Mouse (Mus musculus): ENCODE measurements around the gene Tpx2. TPM values are rescaled to one million over a fixed set of nuclear protein-coding genes. Genes with fewer than 3 reads are reported as not detected.

Tpx2 gene
- total and polyA plus RNA-seq, 2 experiments from 2014 or later: 11.0 to 22.5 TPM

DNA sequence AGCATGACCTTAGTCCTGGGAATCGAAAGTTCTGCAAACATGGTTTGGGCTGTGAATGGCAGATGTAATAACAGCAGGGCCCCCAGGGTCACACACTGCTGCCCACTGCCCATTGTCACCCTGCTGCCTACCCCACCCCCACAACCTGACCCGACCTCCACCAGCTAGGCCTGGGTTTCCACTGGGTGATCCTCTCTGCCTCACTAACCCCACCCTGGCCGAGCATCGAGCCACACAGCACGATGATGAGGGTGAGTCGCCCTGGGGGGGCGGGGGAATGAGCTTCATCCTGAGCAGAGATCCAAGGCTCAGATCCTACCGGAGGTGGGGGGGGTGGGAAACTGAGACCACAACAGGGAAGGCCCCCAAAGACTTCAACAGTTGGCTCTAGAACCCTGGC lies 76.4 kb downstream of the Tpx2 start:
- H3K4me1 ChIP-seq (ENCODE audit: insufficient read depth): no peaks in the 10 kb centered on the region
- no peak overlapping the region for H3K4me3 ChIP-seq (ENCODE audit: low read depth, low read length)
- no peak overlapping the region for H3K27ac ChIP-seq (ENCODE audit: low read depth, low read length)
- no peak overlapping the region for H3K4me2 ChIP-seq (ENCODE audit: low read depth)
- DNase-seq: no peak
- H3K9me3 ChIP-seq (ENCODE audit: low read length): no peaks in the 10 kb centered on the region
- no peaks in the 10 kb centered on the region for H3K27me3 ChIP-seq (ENCODE audit: insufficient read depth, low read length)
- ATAC-seq: no peak
- no peak overlapping the region for H3K9ac ChIP-seq
- no peak for TF ChIP-seq CTCF (IDR thresholded peaks at IDR 0.05; ENCODE audit: low read depth)
- no peaks in the 10 kb centered on the region for H3K36me3 ChIP-seq (ENCODE audit: insufficient read depth)
- 71% methylated on average over 8 of the region's 8 CpGs for WGBS

DNA sequence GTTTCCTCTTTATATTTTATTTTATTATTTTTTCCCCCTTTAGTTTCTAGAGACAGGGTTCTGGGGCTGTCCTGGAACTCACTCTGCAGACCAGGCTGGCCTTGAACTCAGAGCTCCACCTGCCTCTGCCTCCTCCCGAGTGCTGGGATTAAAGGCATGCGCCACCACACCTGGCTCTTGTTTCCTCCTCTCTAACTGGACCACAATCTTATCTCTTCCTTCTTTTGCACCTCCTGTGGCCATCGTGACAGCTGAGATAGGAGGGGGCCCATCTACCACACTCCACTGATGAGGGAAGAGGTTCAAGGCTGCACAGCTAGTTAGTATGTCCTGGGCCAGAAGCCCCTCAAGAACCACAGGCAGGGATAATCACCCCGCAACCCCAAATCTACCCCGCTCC lies 76.8 kb downstream of the Tpx2 start:
- Histone ChIP-seq H3K4me1 (ENCODE audit: insufficient read depth) (no peaks in the 10 kb centered on the region), H3K27me3 (ENCODE audit: insufficient read depth, low read length) (no peaks in the 10 kb centered on the region), H3K9me3 (ENCODE audit: low read length) (no peaks in the 10 kb centered on the region), H3K27ac (ENCODE audit: low read depth, low read length) (no peak overlapping the region), H3K4me3 (ENCODE audit: low read depth, low read length) (no peak overlapping the region), H3K9ac (no peak overlapping the region), H3K4me2 (ENCODE audit: low read depth) (no peak overlapping the region), H3K36me3 (ENCODE audit: insufficient read depth) (no peaks in the 10 kb centered on the region)
- DNase-seq (no peak), ATAC-seq (no peak)
- WGBS: 87% methylated on average over 5 of the region's 5 CpGs
- TF ChIP-seq CTCF (IDR thresholded peaks at IDR 0.05; ENCODE audit: low read depth): no peak

DNA sequence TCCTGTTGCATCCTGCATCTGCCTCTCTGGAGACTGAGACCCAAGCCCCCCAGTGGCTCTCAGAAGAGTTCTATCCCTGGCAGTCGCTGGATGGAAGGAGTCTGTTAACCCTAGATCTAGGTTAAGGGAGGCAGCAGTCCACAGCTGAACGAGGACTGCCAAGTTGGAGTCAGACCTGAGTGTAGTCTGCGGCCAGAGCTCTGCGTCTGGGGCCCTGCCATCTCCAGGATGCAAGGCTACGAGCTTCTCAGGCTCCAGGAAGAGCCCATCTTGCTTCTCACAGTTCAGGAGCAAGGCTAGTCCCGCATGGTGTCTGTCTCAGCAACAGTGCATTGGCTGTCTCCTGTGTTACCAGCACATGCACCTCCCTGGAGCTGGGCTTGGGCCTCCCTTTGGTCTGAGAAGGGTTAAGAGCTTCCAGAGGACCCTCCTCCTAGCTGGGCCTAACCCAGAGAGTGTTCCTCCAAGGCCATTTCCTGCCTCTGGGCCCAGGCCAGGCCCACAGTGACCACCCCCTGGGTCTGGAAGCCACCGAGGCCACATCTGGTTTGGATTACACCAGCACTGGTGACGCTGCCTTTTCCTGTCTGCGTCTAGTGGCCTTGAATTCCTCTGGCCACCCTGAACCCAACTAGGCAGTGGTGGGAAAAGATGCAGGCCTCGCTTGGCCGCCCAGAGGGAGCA lies 77.6 kb downstream of the Tpx2 start:
- no peak overlapping the region for H3K4me3 ChIP-seq (ENCODE audit: low read depth, low read length)
- ATAC-seq (no peak), DNase-seq (no peak)
- TF ChIP-seq CTCF (IDR thresholded peaks at IDR 0.05; ENCODE audit: low read depth): no peak
- no peak overlapping the region for H3K9ac ChIP-seq
- H3K4me2 ChIP-seq (ENCODE audit: low read depth): no peak overlapping the region
- no peaks in the 10 kb centered on the region for H3K36me3 ChIP-seq (ENCODE audit: insufficient read depth)
- 72% methylated on average over 11 of the region's 11 CpGs for WGBS
- no peaks in the 10 kb centered on the region for H3K4me1 ChIP-seq (ENCODE audit: insufficient read depth)
- H3K27ac ChIP-seq (ENCODE audit: low read depth, low read length): no peak overlapping the region
- no peaks in the 10 kb centered on the region for H3K9me3 ChIP-seq (ENCODE audit: low read length)
- no peaks in the 10 kb centered on the region for H3K27me3 ChIP-seq (ENCODE audit: insufficient read depth, low read length)

DNA sequence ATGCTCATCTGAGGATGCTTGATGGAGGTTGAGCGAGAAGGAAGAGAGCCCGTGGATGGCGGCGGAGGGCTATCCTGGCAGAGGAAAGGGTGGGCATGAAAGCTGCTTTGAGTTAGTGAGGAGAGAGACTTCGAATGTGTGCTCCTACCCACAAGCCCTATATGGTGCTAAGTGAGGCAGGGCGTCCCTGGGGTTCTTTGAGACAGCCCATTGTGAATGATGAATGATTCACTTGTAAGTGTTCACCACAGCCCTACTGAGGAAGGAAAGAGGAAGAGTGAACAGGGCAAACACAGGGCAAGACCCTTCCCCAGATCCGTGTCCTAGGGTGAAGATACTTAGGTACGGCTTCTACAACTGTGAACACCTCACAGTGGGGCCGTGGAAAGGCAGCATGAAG lies 79.1 kb downstream of the Tpx2 start:
- Histone ChIP-seq H3K27me3 (ENCODE audit: insufficient read depth, low read length) (no peaks in the 10 kb centered on the region), H3K4me3 (ENCODE audit: low read depth, low read length) (no peak overlapping the region), H3K9me3 (ENCODE audit: low read length) (no peaks in the 10 kb centered on the region), H3K27ac (ENCODE audit: low read depth, low read length) (no peak overlapping the region), H3K4me2 (ENCODE audit: low read depth) (no peak overlapping the region), H3K4me1 (ENCODE audit: insufficient read depth) (no peaks in the 10 kb centered on the region), H3K9ac (no peak overlapping the region), H3K36me3 (ENCODE audit: insufficient read depth) (no peaks in the 10 kb centered on the region)
- ATAC-seq (no peak), DNase-seq (no peak)
- 79% methylated on average over 9 of the region's 9 CpGs for WGBS
- no peak for TF ChIP-seq CTCF (IDR thresholded peaks at IDR 0.05; ENCODE audit: low read depth)

DNA sequence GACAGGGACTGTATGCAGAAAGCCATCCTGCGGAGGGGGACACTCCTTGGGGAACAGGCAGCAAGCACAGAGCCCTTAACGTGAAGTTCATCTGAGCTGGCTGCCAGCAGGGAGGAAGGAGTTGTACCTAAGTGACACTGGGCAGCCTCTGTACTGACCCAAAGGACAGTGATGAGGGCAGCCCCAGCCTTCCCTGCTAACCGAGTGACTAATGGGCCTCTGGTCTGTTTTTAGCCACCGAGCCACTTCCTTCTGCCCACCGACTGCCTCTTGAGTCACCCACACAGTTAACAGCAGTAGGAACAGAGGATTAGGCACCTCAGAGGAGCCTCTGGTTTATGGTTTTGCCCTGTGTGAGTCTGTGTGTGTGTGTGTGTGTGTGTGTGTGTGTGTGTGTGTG lies 79.6 kb downstream of the Tpx2 start:
- Histone ChIP-seq H3K4me1 (ENCODE audit: insufficient read depth) (no peaks in the 10 kb centered on the region), H3K36me3 (ENCODE audit: insufficient read depth) (no peaks in the 10 kb centered on the region), H3K4me3 (ENCODE audit: low read depth, low read length) (no peak overlapping the region), H3K27me3 (ENCODE audit: insufficient read depth, low read length) (no peaks in the 10 kb centered on the region), H3K9me3 (ENCODE audit: low read length) (no peaks in the 10 kb centered on the region), H3K27ac (ENCODE audit: low read depth, low read length) (no peak overlapping the region), H3K9ac (no peak overlapping the region), H3K4me2 (ENCODE audit: low read depth) (no peak overlapping the region)
- WGBS: 84% methylated on average over 5 of the region's 5 CpGs
- TF ChIP-seq CTCF (IDR thresholded peaks at IDR 0.05; ENCODE audit: low read depth): no peak
- DNase-seq (no peak), ATAC-seq (no peak)

DNA sequence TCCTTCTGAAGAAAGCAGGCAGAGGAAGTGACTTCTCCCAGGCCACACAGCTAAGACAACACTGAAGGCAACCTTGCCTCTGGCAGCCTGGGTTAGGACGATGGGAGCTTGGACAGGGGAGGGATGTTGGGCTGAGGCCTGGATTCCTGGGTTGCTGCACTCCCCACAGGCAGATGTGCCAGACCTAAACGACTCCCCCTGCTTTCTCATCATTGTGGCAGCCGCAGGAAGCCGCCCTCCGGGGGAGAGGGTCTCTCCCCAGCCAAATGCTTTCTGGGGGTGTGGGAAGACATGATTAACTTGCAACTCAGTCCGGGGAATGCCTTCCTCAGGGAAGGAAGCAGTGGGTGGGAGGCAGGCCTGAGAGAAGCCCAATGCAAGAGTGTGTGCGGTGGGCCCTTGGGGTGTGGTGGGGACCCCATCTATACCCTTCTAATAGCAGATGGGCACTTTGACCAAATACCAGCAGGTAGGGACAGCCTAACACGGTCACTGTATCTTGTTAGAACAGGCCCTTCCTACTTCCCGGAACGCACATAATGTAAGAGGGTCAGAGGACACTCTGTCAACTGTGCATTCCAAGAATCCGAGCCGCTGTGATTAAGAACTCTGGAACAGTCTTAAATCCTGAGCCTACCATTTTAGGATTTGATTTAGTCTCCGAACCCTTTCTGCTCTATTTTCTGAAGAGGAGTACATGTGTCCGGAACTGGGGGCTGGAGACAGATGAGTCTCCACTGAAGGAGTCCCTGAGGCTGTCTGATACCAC lies 80.6 kb downstream of the Tpx2 start:
- no peaks in the 10 kb centered on the region for H3K4me1 ChIP-seq (ENCODE audit: insufficient read depth)
- no peaks in the 10 kb centered on the region for H3K9me3 ChIP-seq (ENCODE audit: low read length)
- 57% methylated on average over 14 of the region's 14 CpGs for WGBS
- no peak overlapping the region for H3K9ac ChIP-seq
- no peak for TF ChIP-seq CTCF (IDR thresholded peaks at IDR 0.05; ENCODE audit: low read depth)
- no peak overlapping the region for H3K4me2 ChIP-seq (ENCODE audit: low read depth)
- no peak for DNase-seq
- H3K4me3 ChIP-seq (ENCODE audit: low read depth, low read length): no peak overlapping the region
- H3K36me3 ChIP-seq (ENCODE audit: insufficient read depth): no peaks in the 10 kb centered on the region
- H3K27me3 ChIP-seq (ENCODE audit: insufficient read depth, low read length): no peaks in the 10 kb centered on the region
- no peak overlapping the region for H3K27ac ChIP-seq (ENCODE audit: low read depth, low read length)
- no peak for ATAC-seq

DNA sequence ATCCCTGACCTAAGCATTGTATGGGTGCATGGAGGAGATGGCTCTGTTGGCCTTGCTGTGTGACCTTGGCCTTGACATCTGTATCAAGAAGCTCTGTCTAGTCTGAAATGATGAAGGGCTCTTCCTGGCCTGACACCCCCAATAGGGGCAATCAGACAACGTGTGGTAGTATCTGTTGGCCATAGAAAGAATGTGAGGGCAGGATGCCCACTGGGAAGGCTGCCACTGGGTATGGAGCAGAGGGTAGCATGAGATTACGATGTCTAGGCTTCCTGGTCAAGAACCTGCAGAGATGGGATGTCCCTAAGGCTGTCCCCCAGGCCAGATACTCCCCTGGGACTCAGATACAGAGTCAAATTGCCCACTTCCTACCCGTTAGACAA lies 81.2 kb downstream of the Tpx2 start:
- ATAC-seq (no peak), DNase-seq (no peak)
- Histone ChIP-seq H3K36me3 (ENCODE audit: insufficient read depth) (no peaks in the 10 kb centered on the region), H3K27me3 (ENCODE audit: insufficient read depth, low read length) (no peaks in the 10 kb centered on the region), H3K4me1 (ENCODE audit: insufficient read depth) (no peaks in the 10 kb centered on the region), H3K9ac (no peak overlapping the region), H3K27ac (ENCODE audit: low read depth, low read length) (no peak overlapping the region), H3K4me3 (ENCODE audit: low read depth, low read length) (no peak overlapping the region), H3K9me3 (ENCODE audit: low read length) (no peaks in the 10 kb centered on the region), H3K4me2 (ENCODE audit: low read depth) (no peak overlapping the region)
- 58% methylated on average over 3 of the region's 3 CpGs for WGBS
- TF ChIP-seq CTCF (IDR thresholded peaks at IDR 0.05; ENCODE audit: low read depth): no peak

All from forebrain, postnatal 0 days (tissue).